Mouse (Mus musculus): ENCODE results near the gene F10.
"Not testable (repeated sequence)": the region's sequence is repeated elsewhere in the genome, so short reads cannot be mapped to it uniquely, and the experiment has no call there.

Gene F10

GRCm38 (mm10) chr8:13060441-13061150 lies 23.5 kb downstream of the F10 start, which contains the start of gene Proz:
Proz (plus strand) TSS chr8:13060914.
- no peak for DNase-seq

- DNase-seq, result no peak
Measured at GRCm38 (mm10) chr8:13063112-13063511, 26.0 kb downstream of the F10 start.

GRCm38 (mm10) chr8:13073255-13073654 lies 36.1 kb downstream of the F10 start:
- DNase-seq, result no peak

- no peak for DNase-seq
Measured at GRCm38 (mm10) chr8:13075044-13075443, 37.9 kb downstream of the F10 start.

- not testable (repeated sequence) for DNase-seq
Measured at GRCm38 (mm10) chr8:13075579-13075978, 38.5 kb downstream of the F10 start.

- DNase-seq, result no peak
Measured at GRCm38 (mm10) chr8:13077542-13077941, 40.4 kb downstream of the F10 start.

GRCm38 (mm10) chr8:13104691-13105086 lies 67.6 kb downstream of the F10 start:
- peak; percentile 88 for DNase-seq

GRCm38 (mm10) chr8:13105087-13105881 lies 68.2 kb downstream of the F10 start, which contains the start of the genes Pcid2 and Cul4a:
Pcid2 (minus strand) TSS chr8:13105459.
Cul4a (plus strand) TSS chr8:13105621.
- DNase-seq, result peak; percentile 96

- no peak for DNase-seq
Measured at GRCm38 (mm10) chr8:13105908-13106551, 68.9 kb downstream of the F10 start.

All from cerebellum, adult 11-12 months (tissue).